Mouse (Mus musculus) stomach, postnatal 0 days (tissue): ENCODE measurements around the gene Eif4g1.

Source experiments
- CTCF ChIP-seq: IDR thresholded peaks from 2 replicates; pipeline ENCODE4 v1.5.1; 2016; ENCODE audit warnings: antibody characterized with exemption, low read depth, mild to moderate bottlenecking, moderate library complexity
- EP300 ChIP-seq: optimal IDR thresholded peaks from 2 replicates; pipeline ENCODE3; 2016; ENCODE audit warnings: antibody characterized with exemption

GRCm38 (mm10) chr16:20721808-20722207 is 53.7 kb downstream of the Eif4g1 start:
- TF ChIP-seq CTCF (no peak), EP300 (no peak)
